Mouse (Mus musculus): ENCODE measurements around the gene Hand1. TPM values are rescaled to one million over a fixed set of nuclear protein-coding genes. Genes with fewer than 3 reads are reported as not detected.
"Not testable (repeated sequence)": the region's sequence is repeated elsewhere in the genome, so short reads cannot be mapped to it uniquely, and the experiment has no call there.

Hand1 gene
- total RNA-seq (2021) = 10 to 100 TPM in 1 of 2 experiments, 1 to 10 TPM in 1; 7.7 to 18.8 TPM
- polyA plus RNA-seq (2012; rRNA removed) = 23.8 and 35.6 TPM in 2 replicates
- long read RNA-seq, transcript Hand1-201 (2 exons, 1,904 nt) = major isoform, 10 of 11 reads
- long read RNA-seq, partial matches to known transcripts = 1 of 11 reads
- long read RNA-seq, other reads (novel, unspliced or antisense) = 0 of 11 reads

- DNase-seq = no peak
These were observed at the start of gene Hand1 for GRCm38 (mm10) chr11:57832552-57833201. Gene Hand1, minus strand, starts transcription at chr11:57832818.

GRCm38 (mm10) chr11:57876157-57876556 lies 43.5 kb upstream of the Hand1 start:
- no peak for DNase-seq

GRCm38 (mm10) chr11:57873014-57873413 lies 40.4 kb upstream of the Hand1 start:
- DNase-seq = no peak

GRCm38 (mm10) chr11:57868753-57869460 lies 36.3 kb upstream of the Hand1 start:
- peak; percentile 23 for DNase-seq

- DNase-seq = no peak
These were observed 33.8 kb upstream of the Hand1 start for GRCm38 (mm10) chr11:57866466-57866865.

- DNase-seq = peak; percentile 20
These were observed 32.0 kb upstream of the Hand1 start for GRCm38 (mm10) chr11:57864577-57864976.

GRCm38 (mm10) chr11:57862088-57862487 lies 29.5 kb upstream of the Hand1 start:
- DNase-seq = no peak

GRCm38 (mm10) chr11:57857709-57858108 lies 25.1 kb upstream of the Hand1 start:
- no peak for DNase-seq

- DNase-seq = no peak
These were observed 21.0 kb upstream of the Hand1 start for GRCm38 (mm10) chr11:57853571-57853970.

- DNase-seq = no peak
These were observed 18.3 kb upstream of the Hand1 start for GRCm38 (mm10) chr11:57850931-57851330.

- DNase-seq = no peak
These were observed 17.7 kb upstream of the Hand1 start for GRCm38 (mm10) chr11:57850298-57850697.

GRCm38 (mm10) chr11:57847396-57847795 lies 14.8 kb upstream of the Hand1 start:
- no peak for DNase-seq

GRCm38 (mm10) chr11:57846421-57847363 lies 14.1 kb upstream of the Hand1 start:
- DNase-seq = not testable (repeated sequence)

- no peak for DNase-seq
These were observed 8.8 kb upstream of the Hand1 start for GRCm38 (mm10) chr11:57841391-57841790.

GRCm38 (mm10) chr11:57840986-57841385 lies 8.4 kb upstream of the Hand1 start:
- DNase-seq = no peak

- no peak for DNase-seq
These were observed 5.5 kb upstream of the Hand1 start for GRCm38 (mm10) chr11:57837861-57838680.

- no peak for DNase-seq
These were observed 4.5 kb upstream of the Hand1 start for GRCm38 (mm10) chr11:57836872-57837680.

- DNase-seq = no peak
These were observed 3.8 kb upstream of the Hand1 start for GRCm38 (mm10) chr11:57836401-57836800.

GRCm38 (mm10) chr11:57835931-57836330 lies 3.3 kb upstream of the Hand1 start:
- DNase-seq = no peak

GRCm38 (mm10) chr11:57835331-57835730 lies 2.7 kb upstream of the Hand1 start:
- no peak for DNase-seq
